Mouse (Mus musculus): ENCODE measurements around the gene Cdca8.

Cdca8 gene

GRCm38 (mm10) chr4:124953546-124953945 lies 14.4 kb upstream of the Cdca8 start:
- no peak for DNase-seq (ENCODE audit: low read depth, low spot score)

DNA sequence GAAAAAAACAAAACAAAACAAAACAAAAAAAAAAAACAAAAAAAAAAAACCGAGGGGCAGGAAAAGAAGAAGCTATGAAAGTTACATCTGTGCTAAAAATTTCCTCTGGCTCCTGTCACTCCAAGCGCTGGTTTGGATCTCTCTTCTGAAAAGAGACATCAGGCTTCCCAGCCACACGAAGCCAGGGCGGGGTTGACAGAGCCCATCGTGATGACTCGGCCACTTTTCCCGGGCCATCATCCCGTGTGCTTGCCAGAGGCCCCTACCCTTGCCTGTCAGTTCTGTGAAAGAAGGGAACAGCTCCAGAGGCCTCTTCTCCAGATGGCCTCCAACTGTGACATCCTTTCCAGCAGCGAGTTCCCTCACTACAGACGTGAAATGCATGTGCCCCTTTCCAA lies 11.9 kb upstream of the Cdca8 start:
- no peak for DNase-seq (ENCODE audit: low read depth, low spot score)

GRCm38 (mm10) chr4:124950181-124951035 lies 11.3 kb upstream of the Cdca8 start:
- no peak for DNase-seq (ENCODE audit: low read depth, low spot score)

- no peak for DNase-seq (ENCODE audit: low read depth, low spot score)
Observed at GRCm38 (mm10) chr4:124949488-124949887, 10.4 kb upstream of the Cdca8 start.

DNA sequence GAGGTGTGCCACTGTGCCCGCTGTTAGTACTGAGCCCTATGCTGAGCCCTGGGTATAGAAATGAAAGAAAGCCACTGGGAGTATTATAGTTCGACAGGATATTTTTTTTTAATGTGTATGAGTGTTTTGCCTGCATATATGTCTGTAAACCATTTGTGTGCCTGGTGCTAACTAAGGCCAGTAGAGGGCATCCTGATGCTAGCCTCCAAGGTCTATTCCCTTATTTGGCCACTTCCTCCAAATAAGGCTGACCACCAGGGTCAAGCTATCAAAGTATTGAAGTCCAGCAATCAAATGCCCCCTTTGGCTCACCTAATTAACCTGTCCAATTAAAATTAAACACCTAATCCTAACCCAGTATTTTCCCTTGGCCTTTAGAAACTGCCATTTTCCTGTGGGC lies 5.8 kb upstream of the Cdca8 start:
- DNase-seq (ENCODE audit: low read depth, low spot score) = no peak

DNA sequence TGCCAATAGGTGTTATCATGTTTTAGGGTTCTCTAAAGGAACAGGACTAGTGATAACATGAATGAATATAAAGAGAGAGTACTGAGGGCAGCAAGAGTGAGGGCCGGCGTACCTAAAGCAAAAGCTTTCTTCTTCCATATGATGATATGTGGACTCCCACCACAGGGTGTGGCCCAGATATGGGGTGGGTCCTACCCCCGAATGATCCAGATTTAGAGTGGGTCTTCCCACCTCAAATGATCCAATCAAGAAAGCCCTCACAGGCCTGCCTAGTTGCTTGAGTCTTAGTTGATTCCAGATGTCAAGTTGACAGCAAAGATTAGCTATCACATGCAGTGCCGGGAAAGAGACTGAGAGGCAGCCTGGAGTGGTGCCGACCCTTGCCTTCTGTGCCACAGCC lies 4.7 kb upstream of the Cdca8 start:
- no peak for DNase-seq (ENCODE audit: low read depth, low spot score)

- DNase-seq (ENCODE audit: low read depth, low spot score) = peak; percentile 36
Observed at GRCm38 (mm10) chr4:124943022-124943421, 3.9 kb upstream of the Cdca8 start.

- peak; percentile 95 for DNase-seq (ENCODE audit: low read depth, low spot score)
Observed at GRCm38 (mm10) chr4:124936613-124937471, 2.3 kb downstream of the Cdca8 start, which contains the start of gene 9930104L06Rik. TSS of gene 9930104L06Rik (plus strand) at chr4:124937048.

- no peak for DNase-seq (ENCODE audit: low read depth, low spot score)
Observed at GRCm38 (mm10) chr4:124928102-124928501, 11.0 kb downstream of the Cdca8 start.

GRCm38 (mm10) chr4:124905971-124906822 lies 32.9 kb downstream of the Cdca8 start:
- DNase-seq (ENCODE audit: low read depth, low spot score) = no peak

DNA sequence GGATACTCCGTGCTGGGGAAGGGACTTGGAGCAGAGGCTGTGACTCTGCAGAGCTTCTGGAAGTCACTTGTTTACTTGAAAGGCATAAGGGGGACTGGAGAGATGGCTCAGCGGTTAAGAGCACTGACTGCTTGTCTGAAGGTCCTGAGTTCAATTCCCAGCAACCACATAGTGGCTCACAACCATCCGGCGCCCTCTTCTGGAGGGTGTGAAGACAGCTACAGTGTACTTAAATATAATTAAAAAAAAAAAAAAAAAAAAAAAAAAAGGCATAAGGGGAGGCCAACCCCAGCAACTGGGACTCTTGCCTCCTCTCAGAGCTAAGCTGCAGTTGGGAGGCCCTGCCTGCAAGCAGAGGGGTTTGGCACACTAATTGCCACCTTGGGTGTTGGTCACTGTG lies 33.7 kb downstream of the Cdca8 start:
- DNase-seq (ENCODE audit: low read depth, low spot score) = no peak

DNA sequence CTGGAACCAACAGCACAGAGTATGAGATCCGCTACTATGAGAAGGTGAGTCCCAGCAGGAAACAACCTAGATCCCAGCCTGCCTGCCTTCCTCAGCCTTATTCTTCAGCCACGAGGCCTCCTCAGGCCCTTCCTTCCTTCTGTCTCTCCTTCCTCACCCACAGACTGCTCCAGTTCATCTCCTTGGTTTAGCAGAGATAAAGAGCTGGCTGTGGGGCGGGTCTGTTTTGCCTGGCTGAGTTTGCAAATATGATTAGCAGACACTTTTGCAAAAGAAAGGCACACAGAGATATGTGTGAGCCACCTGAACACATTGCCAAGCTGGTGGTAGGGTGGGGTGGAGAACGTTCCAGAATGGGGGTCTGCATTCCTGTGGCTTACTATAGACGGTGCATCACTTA lies 39.2 kb downstream of the Cdca8 start:
- no peak for DNase-seq (ENCODE audit: low read depth, low spot score)

- no peak for DNase-seq (ENCODE audit: low read depth, low spot score)
Observed at GRCm38 (mm10) chr4:124898428-124898827, 40.7 kb downstream of the Cdca8 start.

- no peak for DNase-seq (ENCODE audit: low read depth, low spot score)
Observed at GRCm38 (mm10) chr4:124894508-124895428, 44.3 kb downstream of the Cdca8 start.

GRCm38 (mm10) chr4:124893769-124894168 lies 45.3 kb downstream of the Cdca8 start:
- no peak for DNase-seq (ENCODE audit: low read depth, low spot score)

DNA sequence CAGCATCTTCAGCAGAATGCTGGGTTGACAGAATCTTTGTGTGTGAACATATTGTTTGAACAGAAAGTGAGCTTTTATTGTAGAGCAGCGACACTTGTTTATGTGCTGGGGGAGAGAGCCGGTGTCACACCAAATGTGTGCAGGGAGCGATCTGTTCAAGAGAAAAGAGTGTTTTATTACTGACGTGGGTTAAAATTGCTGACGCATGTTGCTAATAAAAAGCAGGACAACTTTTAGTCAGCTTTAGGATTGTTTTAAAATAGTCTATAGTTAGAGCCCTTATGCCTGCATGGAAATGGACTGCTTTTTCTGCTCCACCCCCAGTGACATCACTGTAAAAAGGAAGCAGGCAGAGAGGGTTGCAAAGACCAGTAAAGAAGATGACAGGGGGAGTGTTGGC lies 48.3 kb downstream of the Cdca8 start:
- DNase-seq (ENCODE audit: low read depth, low spot score) = no peak

DNA sequence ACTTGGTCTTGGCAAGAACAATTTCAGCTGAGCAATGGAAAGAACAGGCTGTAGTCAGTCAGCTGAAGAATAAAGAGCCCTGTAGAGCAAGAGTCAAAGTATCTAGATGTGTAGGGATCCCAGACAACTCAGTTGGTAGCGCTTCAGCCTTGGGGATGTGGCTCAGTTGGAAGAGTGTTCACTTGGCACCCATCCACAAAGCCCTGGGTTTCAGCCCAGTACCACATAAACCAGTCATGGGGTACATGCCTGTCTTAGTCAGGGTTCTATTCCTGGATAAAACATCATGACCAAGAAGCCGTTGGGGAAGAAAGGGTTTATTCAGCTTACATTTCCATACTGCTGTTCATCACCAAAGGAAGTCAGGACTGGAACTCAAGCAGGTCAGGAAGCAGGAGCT lies 49.2 kb downstream of the Cdca8 start:
- DNase-seq (ENCODE audit: low read depth, low spot score) = no peak

GRCm38 (mm10) chr4:124888702-124889101 lies 50.4 kb downstream of the Cdca8 start:
- no peak for DNase-seq (ENCODE audit: low read depth, low spot score)

DNA sequence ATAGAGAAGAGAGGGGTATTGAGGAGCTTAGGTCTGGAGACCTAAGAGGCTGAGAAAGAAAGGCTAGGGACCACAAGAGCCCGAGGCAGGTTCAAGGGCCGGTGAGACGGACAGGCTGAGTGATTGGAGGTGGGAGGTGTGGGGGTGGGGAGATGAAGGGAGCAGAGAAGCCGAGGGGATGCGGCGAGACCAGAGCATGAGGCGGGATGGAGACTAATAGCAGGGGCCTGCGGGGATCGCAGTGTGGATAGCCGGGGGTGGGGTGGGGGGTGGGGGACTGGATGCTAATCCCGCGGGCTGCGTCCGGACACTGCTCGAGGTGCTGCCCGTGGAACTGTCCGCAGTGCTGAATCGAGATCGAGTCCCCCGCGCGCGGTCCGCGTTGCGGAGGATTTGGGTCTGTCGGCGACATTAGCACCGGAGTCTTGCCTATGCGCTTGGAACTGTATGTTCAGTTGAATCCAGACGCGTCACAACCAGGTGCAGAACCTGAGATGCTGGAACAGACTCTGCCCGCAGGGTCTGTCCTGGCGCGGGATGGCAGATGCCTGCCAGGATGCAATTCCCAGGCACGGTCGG lies 56.9 kb downstream of the Cdca8 start:
- no peak for DNase-seq (ENCODE audit: low read depth, low spot score)

DNA sequence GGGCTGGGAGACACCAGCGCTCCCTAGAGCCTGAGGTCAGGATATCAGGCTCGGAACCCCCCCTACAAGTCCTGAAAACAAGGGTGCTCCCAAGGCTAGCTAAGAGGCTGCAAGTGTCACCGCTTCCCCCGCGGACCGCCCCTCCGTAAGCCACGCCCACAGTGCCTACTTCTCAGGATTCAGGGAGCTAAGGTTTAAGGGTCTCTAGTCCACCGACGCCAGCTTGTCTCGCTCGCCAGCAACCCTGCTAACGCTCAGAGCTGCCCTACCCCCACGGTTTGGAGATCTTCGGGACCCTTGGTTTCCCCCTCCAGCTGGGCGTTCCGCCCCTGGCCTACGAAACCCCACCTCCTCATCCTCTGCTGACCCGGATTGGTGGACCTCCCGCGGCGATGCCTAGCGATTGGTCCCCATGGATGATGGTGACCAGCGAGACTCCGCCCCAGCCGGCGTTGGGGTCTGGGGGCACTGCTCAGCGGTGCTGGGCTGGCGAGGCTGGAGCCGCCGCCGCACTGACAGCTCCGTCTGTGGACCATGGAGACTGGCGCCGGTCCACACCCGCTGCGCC lies 57.7 kb downstream of the Cdca8 start:
- DNase-seq (ENCODE audit: low read depth, low spot score) = no peak

Measured in skeletal muscle tissue, adult 2 months (tissue).